Mouse (Mus musculus) liver (tissue): ENCODE results near the gene Zfp938.

Experiments used
- DNase-seq: peaks from one replicate; pipeline ENCODE4 v3.0.0-alpha.2; 2020; ENCODE audit warnings: mixed read lengths

Gene Zfp938

DNA sequence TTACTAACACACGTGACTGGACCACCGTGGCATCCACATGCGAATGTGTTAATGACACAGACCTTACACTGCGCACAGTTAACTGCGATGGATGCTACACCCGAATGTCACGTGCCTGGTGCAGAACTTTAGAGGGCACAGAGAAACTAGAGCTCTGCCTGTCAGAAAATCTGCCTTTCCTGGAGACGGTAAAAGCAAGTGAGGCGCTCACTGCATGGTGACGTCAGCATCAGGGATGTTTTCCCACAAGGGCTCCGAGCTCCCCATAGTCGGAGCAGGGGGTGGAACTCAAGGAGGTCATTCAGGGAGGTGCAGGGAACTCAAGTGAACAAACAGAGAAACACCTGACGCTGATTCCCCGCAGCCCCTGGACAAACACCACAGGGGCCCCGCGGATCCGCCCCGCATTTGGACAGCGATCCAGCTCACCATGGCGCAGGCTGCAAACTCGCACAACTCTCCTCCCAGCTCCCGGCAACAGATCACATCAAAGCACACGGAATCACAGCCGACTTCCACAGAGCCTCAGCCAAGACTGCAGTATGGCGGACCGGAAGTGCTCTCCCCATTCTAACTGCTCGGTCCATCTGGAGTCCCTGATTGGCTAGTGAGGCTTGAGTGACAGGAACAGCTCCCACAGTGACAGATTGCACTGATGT is at the start of gene Zfp938:
Gene Zfp938, minus strand, starts transcription at position 539 of the 659 bp plus-strand sequence.
- peak; percentile 60 for DNase-seq

DNA sequence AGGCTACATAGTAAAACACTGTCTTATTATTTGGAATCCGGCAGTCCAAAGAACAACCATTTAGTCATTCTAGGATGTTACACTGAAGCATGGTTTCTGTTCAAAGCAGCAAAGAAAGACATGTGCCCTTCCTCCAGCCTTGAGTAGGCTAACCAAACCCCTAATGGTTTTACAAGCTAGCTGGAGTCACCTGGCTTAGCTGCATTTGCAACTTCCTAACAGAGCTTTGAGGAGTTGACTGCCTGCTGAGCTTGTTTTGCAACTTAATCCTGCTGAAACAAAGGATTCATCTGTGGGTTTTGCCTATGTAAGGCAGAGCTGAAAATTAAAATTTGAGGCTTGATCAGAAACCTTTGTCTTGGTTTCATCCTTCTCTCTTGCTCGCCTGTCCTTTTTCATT is 16.3 kb upstream of the Zfp938 start:
- DNase-seq: no peak

DNA sequence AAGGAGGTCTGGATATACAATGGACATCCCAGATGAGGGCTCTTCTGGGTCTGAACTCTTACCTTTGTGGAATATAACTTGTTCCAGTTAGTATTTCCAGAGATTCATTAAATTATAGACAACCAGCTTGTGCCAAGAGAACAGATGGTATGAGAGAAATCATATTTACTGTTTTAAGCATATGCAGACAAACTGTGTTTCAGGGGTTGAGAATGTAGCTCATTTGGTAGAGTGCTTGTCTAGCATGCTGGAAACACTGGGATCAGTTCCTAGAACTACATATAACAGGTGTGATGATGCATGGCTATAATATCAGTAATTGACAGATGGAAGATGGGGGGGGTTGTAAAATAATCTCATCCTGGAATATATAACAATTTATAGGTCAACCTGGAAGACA is 3.9 kb upstream of the Zfp938 start:
- DNase-seq: no peak

DNA sequence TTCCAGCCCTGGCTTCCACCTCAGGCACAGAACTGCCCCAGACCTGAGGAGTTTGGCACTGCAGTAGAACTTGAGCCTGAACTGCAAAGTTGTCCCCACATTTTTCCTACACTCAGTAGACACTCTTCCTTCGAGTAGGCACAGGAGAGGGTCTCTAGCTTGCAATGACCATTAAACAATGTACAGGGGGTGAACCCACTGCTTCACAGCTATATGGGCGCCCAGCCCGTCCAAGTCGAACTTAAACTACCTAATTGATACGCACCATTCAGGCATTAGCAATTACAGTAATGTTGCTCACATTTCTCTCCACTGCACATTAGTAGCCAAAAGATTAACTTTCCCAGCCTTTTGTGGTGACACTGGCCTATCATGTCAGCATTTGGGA is 315 bp upstream of the Zfp938 start:
- DNase-seq: no peak

DNA sequence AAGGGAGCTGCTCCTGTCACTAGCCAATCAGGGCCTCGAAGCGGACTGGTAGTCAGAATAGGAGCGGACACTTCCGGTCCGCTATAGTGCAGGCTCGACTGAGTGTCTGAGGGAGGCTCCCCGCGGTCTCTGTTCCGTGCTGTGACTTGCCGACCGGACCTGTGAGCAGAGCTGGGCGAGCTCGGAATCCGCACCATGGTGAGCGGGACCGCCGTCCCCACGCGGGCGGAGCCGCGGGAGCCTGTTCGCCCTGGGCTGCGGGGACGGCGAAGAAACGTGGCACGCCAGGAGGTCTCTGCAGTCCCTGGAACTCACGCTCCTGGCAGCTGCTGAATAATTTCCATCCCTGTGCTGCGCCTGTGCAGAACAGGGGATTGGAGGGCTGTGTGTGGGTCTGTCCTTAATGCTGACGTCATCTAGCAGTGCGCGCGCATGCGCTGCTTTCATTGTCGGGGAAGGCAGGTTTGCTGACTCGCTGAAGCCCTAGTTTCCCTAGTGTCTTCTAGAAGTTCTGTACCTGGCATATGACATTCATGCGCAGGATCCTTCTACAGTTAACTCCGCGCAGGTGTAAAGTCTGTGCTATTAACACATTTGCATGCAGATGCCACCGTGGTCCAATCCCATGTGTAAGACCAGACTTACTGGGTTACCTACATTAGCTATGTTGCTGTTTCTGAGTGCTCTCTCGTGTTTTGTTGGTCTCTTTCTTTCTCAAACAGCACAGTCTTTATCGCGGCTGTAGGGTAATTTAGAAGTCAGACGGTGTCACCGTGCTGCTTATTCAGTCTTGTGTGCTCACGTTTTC is 62.6 kb downstream of the Zfp938 start:
- peak; percentile 77 for DNase-seq
